Mouse (Mus musculus): Measurements from ENCODE around the gene Scml4. TPM values are rescaled to one million over a fixed set of nuclear protein-coding genes. Genes with fewer than 3 reads are reported as not detected.

Scml4 gene
- polyA plus RNA-seq, 1 experiment from 2014 or later, result 0.13 TPM

GRCm38 (mm10) chr10:42980999-42981757 is 121.0 kb downstream of the Scml4 start:
- Histone ChIP-seq H3K27ac (replicated peaks; ENCODE audit: low read depth, low read length) (no peak overlapping the region), H3K9ac (ENCODE audit: low read length) (no peak overlapping the region), H3K4me2 (ENCODE audit: low read depth, severe bottlenecking) (no peak overlapping the region), H3K4me3 (ENCODE audit: low read depth, low read length) (no peak overlapping the region), H3K4me1 (ENCODE audit: control insufficient read depth, insufficient read depth, low read length) (no peaks in the 10 kb centered on the region), H3K9me3 (ENCODE audit: control insufficient read depth, low read length) (no peaks in the 10 kb centered on the region), H3K27me3 (ENCODE audit: control insufficient read depth, insufficient read depth, low read length) (no peaks in the 10 kb centered on the region), H3K36me3 (ENCODE audit: control insufficient read depth, insufficient read depth, low read length) (no peaks in the 10 kb centered on the region)
- 70% methylated on average over 7 of the region's 7 CpGs for WGBS
- ATAC-seq (ENCODE audit: insufficient number of reproducible peaks, low FRiP score, low TSS enrichment, low read depth) (no peak), DNase-seq (ENCODE audit: low spot score) (no peak)

DNA sequence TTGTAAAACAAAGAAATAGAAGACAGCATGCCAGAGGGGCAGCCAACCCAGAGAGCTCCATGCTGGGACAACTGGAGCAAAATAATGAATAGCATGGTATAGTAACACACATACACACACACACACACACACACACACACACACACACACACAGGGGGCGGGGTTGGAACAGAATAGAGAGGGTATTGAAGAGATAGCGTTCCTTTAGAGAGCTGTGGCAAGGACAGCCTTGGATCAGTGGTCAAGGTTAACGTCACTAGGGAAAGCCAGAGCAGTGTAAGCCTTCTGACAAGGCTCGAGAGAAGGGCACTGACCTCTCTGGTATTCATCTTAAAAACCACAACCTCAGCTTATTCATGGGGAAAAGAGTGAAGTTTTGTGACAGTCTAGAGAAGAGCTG is 124.7 kb downstream of the Scml4 start:
- no peak for DNase-seq (ENCODE audit: low spot score)
- Histone ChIP-seq H3K9ac (ENCODE audit: low read length) (no peak overlapping the region), H3K4me3 (ENCODE audit: low read depth, low read length) (no peak overlapping the region), H3K9me3 (ENCODE audit: control insufficient read depth, low read length) (no peaks in the 10 kb centered on the region), H3K4me2 (ENCODE audit: low read depth, severe bottlenecking) (no peak overlapping the region), H3K27ac (replicated peaks; ENCODE audit: low read depth, low read length) (no peak overlapping the region), H3K4me1 (ENCODE audit: control insufficient read depth, insufficient read depth, low read length) (peaks cover 3% of the 10 kb centered on the region; the same call in 1 of the 2 replicates), H3K36me3 (ENCODE audit: control insufficient read depth, insufficient read depth, low read length) (no peaks in the 10 kb centered on the region), H3K27me3 (ENCODE audit: control insufficient read depth, insufficient read depth, low read length) (no peaks in the 10 kb centered on the region)
- WGBS, result 84% methylated on average over 4 of the region's 4 CpGs
- no peak for ATAC-seq (ENCODE audit: insufficient number of reproducible peaks, low FRiP score, low TSS enrichment, low read depth)

GRCm38 (mm10) chr10:42987594-42988052 is 127.5 kb downstream of the Scml4 start:
- no peak overlapping the region for H3K4me3 ChIP-seq (ENCODE audit: low read depth, low read length)
- H3K4me1 ChIP-seq (ENCODE audit: control insufficient read depth, insufficient read depth, low read length), result peaks cover 3% of the 10 kb centered on the region; the same call in 1 of the 2 replicates
- H3K9me3 ChIP-seq (ENCODE audit: control insufficient read depth, low read length), result no peaks in the 10 kb centered on the region
- no peaks in the 10 kb centered on the region for H3K27me3 ChIP-seq (ENCODE audit: control insufficient read depth, insufficient read depth, low read length)
- DNase-seq (ENCODE audit: low spot score) (peak; percentile 70), ATAC-seq (ENCODE audit: insufficient number of reproducible peaks, low FRiP score, low TSS enrichment, low read depth) (peak; percentile 70)
- no peak overlapping the region for H3K9ac ChIP-seq (ENCODE audit: low read length)
- no peaks in the 10 kb centered on the region for H3K36me3 ChIP-seq (ENCODE audit: control insufficient read depth, insufficient read depth, low read length)
- no peak overlapping the region for H3K27ac ChIP-seq (replicated peaks; ENCODE audit: low read depth, low read length)
- H3K4me2 ChIP-seq (ENCODE audit: low read depth, severe bottlenecking), result no peak overlapping the region
- 22% methylated on average over 6 of the region's 6 CpGs for WGBS

- DNase-seq (ENCODE audit: low spot score), result no peak
- Histone ChIP-seq H3K36me3 (ENCODE audit: control insufficient read depth, insufficient read depth, low read length) (no peaks in the 10 kb centered on the region), H3K4me1 (ENCODE audit: control insufficient read depth, insufficient read depth, low read length) (peaks cover 3% of the 10 kb centered on the region; the same call in 1 of the 2 replicates), H3K9me3 (ENCODE audit: control insufficient read depth, low read length) (no peaks in the 10 kb centered on the region), H3K27ac (replicated peaks; ENCODE audit: low read depth, low read length) (no peak overlapping the region), H3K9ac (ENCODE audit: low read length) (no peak overlapping the region), H3K27me3 (ENCODE audit: control insufficient read depth, insufficient read depth, low read length) (no peaks in the 10 kb centered on the region), H3K4me2 (ENCODE audit: low read depth, severe bottlenecking) (no peak overlapping the region), H3K4me3 (ENCODE audit: low read depth, low read length) (no peak overlapping the region)
- 54% methylated on average over 15 of the region's 15 CpGs for WGBS
- ATAC-seq (ENCODE audit: insufficient number of reproducible peaks, low FRiP score, low TSS enrichment, low read depth), result no peak
Measured at GRCm38 (mm10) chr10:42988627-42989026, 128.5 kb downstream of the Scml4 start.

DNA sequence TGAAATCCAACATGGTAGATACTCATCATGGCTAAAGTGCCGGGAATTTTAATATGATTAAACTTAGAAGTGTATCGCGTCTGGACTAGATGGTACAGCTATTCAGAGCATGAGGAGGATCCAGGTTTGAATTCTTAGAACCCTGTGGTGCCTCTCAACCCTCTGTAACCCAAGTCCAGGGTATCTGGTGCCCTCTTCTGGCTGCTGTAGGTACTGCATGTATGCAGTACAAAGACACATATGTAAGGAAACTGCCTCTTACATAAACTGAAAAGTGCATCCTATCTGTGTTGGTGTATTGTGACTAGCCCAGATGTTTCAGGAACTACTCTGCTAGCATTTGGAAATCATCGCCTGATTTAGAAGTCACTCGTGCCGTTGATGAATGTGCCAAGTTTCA is 129.7 kb downstream of the Scml4 start:
- peak; percentile 94 for DNase-seq (ENCODE audit: low spot score)
- H3K36me3 ChIP-seq (ENCODE audit: control insufficient read depth, insufficient read depth, low read length), result no peaks in the 10 kb centered on the region
- no peaks in the 10 kb centered on the region for H3K9me3 ChIP-seq (ENCODE audit: control insufficient read depth, low read length)
- WGBS, result 33% methylated on average over 6 of the region's 6 CpGs
- no peak overlapping the region for H3K4me2 ChIP-seq (ENCODE audit: low read depth, severe bottlenecking)
- peaks cover 14% of the 10 kb centered on the region for H3K4me1 ChIP-seq (ENCODE audit: control insufficient read depth, insufficient read depth, low read length)
- H3K4me3 ChIP-seq (ENCODE audit: low read depth, low read length), result no peak overlapping the region
- ATAC-seq (ENCODE audit: insufficient number of reproducible peaks, low FRiP score, low TSS enrichment, low read depth), result no peak
- no peaks in the 10 kb centered on the region for H3K27me3 ChIP-seq (ENCODE audit: control insufficient read depth, insufficient read depth, low read length)
- no peak overlapping the region for H3K27ac ChIP-seq (replicated peaks; ENCODE audit: low read depth, low read length)
- H3K9ac ChIP-seq (ENCODE audit: low read length), result no peak overlapping the region

GRCm38 (mm10) chr10:42991018-42991417 is 130.8 kb downstream of the Scml4 start:
- H3K4me1 ChIP-seq (ENCODE audit: control insufficient read depth, insufficient read depth, low read length), result peaks cover 17% of the 10 kb centered on the region
- no peaks in the 10 kb centered on the region for H3K36me3 ChIP-seq (ENCODE audit: control insufficient read depth, insufficient read depth, low read length)
- 73% methylated on average over 9 of the region's 9 CpGs for WGBS
- no peaks in the 10 kb centered on the region for H3K9me3 ChIP-seq (ENCODE audit: control insufficient read depth, low read length)
- H3K27me3 ChIP-seq (ENCODE audit: control insufficient read depth, insufficient read depth, low read length), result no peaks in the 10 kb centered on the region
- H3K4me2 ChIP-seq (ENCODE audit: low read depth, severe bottlenecking), result no peak overlapping the region
- H3K4me3 ChIP-seq (ENCODE audit: low read depth, low read length), result no peak overlapping the region
- ATAC-seq (ENCODE audit: insufficient number of reproducible peaks, low FRiP score, low TSS enrichment, low read depth) (no peak), DNase-seq (ENCODE audit: low spot score) (no peak)
- H3K27ac ChIP-seq (replicated peaks; ENCODE audit: low read depth, low read length), result no peak overlapping the region
- H3K9ac ChIP-seq (ENCODE audit: low read length), result no peak overlapping the region

DNA sequence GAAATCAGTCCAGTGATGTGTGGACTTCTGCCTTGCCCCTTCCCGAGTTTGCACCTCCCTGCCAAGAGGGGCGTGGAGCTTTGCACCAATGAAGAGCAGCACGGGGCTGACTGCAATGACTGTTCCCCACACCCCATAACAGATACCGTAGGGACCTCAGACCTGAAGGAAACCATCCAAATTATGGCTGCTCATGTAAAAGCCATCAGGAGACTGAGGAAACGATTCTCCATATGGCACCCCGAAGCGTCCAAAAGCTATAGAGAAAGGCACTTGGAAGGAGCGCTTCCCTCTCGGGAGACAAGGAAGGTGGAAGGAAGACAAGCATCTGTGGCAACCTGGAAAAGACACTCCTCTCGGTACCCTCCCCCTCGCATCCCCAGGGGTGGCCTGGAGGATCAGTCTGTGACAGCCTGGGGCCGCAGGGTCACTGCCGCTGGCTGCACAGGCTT is 134.2 kb downstream of the Scml4 start:
- Histone ChIP-seq H3K27ac (replicated peaks; ENCODE audit: low read depth, low read length) (no peak overlapping the region), H3K4me1 (ENCODE audit: control insufficient read depth, insufficient read depth, low read length) (peaks cover 14% of the 10 kb centered on the region), H3K4me2 (ENCODE audit: low read depth, severe bottlenecking) (peak overlapping the region; percentile 31; the same call in 1 of the 2 replicates), H3K36me3 (ENCODE audit: control insufficient read depth, insufficient read depth, low read length) (no peaks in the 10 kb centered on the region), H3K4me3 (ENCODE audit: low read depth, low read length) (no peak overlapping the region), H3K9ac (ENCODE audit: low read length) (no peak overlapping the region), H3K9me3 (ENCODE audit: control insufficient read depth, low read length) (no peaks in the 10 kb centered on the region), H3K27me3 (ENCODE audit: control insufficient read depth, insufficient read depth, low read length) (no peaks in the 10 kb centered on the region)
- ATAC-seq (ENCODE audit: insufficient number of reproducible peaks, low FRiP score, low TSS enrichment, low read depth) (peak; percentile 50; the same call in 1 of the 2 replicates), DNase-seq (ENCODE audit: low spot score) (peak; percentile 43)
- 13% methylated on average over 13 of the region's 13 CpGs for WGBS

GRCm38 (mm10) chr10:42995484-42995895 is 135.3 kb downstream of the Scml4 start:
- no peaks in the 10 kb centered on the region for H3K36me3 ChIP-seq (ENCODE audit: control insufficient read depth, insufficient read depth, low read length)
- H3K9me3 ChIP-seq (ENCODE audit: control insufficient read depth, low read length), result no peaks in the 10 kb centered on the region
- no peak overlapping the region for H3K4me3 ChIP-seq (ENCODE audit: low read depth, low read length)
- H3K4me1 ChIP-seq (ENCODE audit: control insufficient read depth, insufficient read depth, low read length), result peaks cover 14% of the 10 kb centered on the region
- ATAC-seq (ENCODE audit: insufficient number of reproducible peaks, low FRiP score, low TSS enrichment, low read depth) (no peak), DNase-seq (ENCODE audit: low spot score) (peak; percentile 43)
- WGBS, result 17% methylated on average over 13 of the region's 13 CpGs
- H3K4me2 ChIP-seq (ENCODE audit: low read depth, severe bottlenecking), result no peak overlapping the region
- H3K9ac ChIP-seq (ENCODE audit: low read length), result no peak overlapping the region
- H3K27ac ChIP-seq (replicated peaks; ENCODE audit: low read depth, low read length), result no peak overlapping the region; the same call in 1 of the 2 replicates
- no peaks in the 10 kb centered on the region for H3K27me3 ChIP-seq (ENCODE audit: control insufficient read depth, insufficient read depth, low read length)
